Mouse (Mus musculus) frontal cortex, postnatal 14 days (tissue): Measurements from ENCODE around the gene Mgat4b.
A peak's percentile ranks its signal among the peaks of the same experiment; 100 is the strongest.

Experiments
- DNase-seq, 2 experiments: peaks; one replicate each; pipeline ENCODE4 v3.0.0; 2022; ENCODE audit warnings: low spot score in 2 of 2

Gene Mgat4b

DNA sequence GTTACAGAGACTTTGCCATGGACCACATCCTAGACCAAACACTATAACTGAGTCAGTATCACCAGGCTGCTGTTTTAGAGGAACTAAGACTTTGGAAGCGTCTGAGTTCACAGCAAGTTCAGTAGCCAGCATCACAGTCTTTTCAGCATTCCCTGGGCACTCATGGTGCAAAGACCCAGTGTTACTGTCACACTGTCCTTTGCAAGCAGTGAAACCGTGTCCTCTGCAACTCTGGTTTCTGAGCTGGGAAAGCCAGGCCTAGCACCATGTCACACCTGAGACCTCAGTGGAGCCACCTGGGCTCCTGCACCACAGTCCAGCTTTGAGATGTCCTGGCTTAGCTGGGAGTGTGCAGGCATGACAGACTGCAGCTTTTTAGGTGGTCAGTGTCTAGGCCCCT, 11.8 kb upstream of the Mgat4b start:
- no peak for DNase-seq

DNA sequence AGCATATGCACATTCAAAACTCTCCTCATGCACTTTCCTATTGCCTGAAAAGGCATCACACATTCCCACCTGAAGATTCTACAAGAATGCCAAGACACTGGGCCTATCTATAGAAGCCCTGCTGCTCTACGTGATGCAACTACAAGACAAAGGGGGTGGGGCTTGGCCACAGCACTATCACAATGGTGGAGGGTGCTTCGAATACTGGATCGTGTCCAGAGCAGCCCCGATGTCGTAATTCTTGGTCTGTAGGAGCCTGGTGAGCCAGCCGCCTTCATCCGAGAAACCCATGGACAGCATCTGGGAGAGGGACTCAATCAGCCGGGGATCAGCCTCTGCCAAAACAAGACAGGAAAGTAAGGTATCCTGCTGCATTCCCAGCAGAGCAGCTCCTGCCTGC, 10.1 kb upstream of the Mgat4b start:
- DNase-seq = no peak

DNA sequence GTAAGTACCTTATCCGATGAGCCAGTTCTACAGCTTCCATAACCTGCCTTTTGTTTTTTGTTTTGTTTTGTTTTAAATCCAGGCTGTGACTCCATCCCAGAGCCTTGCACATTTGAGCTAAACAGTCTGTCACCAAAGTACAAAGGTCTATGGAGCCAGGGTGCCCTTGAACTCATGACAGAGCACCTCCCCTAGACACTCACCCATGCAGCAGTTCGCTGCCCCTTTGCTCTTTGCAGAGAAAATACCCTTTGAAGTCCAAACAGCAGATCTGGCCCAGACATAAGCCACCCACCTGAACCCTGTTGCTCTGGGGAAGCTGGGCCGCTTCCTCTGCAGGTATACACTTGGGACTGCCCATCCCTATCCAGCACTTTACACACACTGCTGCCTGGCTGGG, 9.1 kb upstream of the Mgat4b start:
- DNase-seq = no peak

DNA sequence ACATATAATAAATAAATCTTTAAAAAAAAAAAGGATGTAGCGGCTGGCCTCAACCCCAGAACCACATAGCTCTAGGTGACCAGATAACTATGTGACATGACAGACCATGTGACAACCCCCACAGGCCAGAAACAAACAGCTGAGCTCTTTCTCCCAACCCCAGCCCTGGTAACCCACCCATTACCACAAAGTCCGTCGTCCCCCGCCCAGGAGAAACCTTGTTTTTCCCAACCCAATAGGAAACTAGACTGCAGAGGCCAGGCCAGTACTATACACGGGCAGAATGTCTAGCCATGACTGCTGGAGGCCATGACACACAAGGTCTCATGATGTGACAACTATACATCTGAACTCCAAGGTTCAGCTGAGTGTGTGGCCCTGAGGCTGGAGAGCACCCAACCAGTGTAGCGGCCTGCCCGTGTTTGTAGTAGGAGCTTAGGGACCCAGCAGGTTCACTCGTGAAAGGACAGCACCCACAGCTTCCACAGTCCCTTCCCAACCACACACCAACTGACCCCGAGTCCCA, 7.3 kb upstream of the Mgat4b start:
- DNase-seq = no peak

DNA sequence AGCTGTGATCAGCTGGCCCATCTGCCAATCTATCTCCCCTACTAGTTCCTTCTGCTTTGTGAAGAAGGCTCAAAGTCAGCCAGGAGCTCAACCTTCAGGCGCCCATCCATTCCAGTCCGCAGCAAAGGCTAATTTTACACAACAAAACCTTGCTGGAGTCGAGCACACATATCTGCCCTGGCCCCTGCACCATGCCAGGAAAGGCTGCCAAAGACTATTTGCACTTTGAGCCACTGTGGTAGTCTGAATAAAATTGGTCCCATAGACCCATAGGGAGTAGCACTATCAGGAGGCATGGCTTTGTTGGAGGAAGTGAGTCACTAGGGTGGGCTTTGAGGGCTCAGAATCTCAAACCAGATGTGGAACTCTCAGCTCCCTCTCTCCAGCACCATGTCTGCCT, 5.3 kb upstream of the Mgat4b start:
- no peak for DNase-seq

DNA sequence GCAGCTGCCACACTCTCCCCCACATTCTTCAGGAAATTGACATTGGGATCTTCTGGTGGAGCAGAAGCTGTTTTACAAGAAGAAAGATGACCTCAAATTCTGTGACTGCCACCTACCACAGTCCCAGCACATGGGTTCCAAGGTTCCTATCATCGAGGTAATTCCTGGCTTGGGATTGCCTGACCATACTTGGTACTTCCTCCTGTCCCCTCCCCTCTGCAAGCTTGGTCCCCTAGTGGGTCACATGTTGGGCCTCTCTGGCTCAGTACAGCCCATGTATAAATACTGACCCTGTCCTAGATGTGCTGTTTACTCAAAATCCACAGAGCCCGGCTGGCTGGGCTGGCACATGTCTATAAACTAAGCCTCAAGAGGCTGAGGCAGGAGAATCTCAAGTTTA, 4.7 kb upstream of the Mgat4b start:
- DNase-seq = no peak

DNA sequence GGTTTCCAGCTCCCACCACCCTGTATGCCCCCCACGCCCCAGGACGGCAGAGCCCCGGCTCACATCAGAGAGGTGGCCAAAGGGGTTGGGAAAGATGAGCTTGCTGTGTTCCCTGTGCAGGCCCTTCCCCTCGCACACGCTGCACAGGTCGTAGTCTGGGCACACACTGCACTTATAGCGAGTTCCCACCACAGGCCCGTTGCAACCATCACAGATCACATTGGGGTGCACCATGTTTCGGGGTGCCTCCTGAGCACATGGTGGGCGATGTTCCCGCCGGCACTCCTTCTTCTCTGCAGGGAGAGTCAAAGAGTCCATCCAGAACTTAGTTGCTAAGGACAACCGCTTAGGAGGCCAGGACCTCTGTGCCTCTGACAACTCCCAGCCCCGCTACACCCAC, 3.3 kb upstream of the Mgat4b start:
- no peak for DNase-seq

DNA sequence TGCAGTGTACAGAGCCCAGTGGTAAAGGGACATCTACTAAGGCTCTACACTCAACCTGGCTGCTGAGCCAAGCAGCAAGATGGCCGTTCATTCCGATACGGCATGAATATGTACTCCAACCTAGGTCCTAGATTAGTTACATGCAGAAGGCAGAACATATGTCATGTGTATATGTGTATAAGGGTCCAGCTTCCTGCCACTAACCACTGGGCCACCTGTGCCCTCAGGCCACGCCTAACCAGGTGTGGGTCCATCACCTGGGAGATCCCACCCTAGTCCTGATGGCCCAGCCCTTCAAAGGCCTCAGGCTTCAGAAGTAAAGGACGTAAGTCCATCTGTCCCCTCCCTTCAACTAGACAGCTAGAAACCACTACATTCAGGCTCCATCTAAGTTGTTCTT, 2.7 kb upstream of the Mgat4b start:
- no peak for DNase-seq

DNA sequence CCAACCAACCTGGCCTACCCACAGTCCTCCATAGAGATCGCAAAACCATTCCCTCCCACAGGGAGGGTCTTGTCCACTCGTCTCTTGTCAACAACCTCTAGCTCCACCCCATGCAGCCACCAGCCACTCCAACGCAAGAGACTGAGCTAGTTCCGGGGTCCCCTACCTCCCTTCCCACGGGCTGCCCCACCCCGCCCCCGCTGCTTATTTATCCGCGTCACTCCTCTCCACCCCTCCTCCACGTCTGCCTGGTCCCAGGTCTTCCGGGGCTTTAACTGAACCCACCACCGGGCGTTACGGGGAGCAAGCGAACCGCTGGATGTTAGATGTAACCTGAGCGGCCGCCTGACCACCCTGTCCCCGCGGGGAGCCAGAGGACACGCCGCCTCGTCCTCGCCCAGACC, 587 bp upstream of the Mgat4b start:
- peak; percentile 74 to 82 for DNase-seq

DNA sequence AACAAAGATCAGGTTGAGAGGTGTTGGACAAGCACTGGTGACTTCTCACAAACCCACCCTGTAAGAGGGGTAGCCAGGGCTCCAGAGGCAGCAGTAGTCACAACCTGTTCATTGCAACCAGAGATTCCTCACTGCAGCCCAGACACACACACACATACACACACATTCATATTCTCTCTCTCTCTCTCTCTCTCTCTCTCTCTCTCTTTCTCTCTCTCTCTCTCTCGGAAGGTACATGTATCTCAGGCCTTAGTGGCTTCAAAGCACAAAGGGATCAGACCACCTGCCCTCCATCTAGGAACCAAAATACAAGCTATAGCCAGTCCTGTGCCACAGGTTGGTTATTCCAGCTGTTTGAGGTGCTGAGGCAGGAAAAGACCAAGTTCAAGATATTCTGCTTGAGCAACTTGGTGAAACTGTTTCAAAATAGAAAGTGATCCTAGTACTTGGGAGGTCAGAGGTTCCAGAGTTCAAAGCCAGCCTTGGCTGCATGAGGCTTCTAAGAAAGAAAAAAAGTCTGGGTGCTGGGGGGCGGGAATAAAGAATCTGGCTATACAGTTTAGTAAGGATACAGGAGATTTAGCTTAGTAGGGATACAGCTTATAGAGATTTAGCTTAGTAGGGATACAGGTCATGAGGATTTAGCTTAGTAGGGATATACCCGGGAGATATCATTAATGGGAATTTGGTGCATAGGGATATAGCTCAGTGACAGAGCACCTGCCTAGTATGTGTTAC, 801 bp downstream of the Mgat4b start:
- no peak for DNase-seq

DNA sequence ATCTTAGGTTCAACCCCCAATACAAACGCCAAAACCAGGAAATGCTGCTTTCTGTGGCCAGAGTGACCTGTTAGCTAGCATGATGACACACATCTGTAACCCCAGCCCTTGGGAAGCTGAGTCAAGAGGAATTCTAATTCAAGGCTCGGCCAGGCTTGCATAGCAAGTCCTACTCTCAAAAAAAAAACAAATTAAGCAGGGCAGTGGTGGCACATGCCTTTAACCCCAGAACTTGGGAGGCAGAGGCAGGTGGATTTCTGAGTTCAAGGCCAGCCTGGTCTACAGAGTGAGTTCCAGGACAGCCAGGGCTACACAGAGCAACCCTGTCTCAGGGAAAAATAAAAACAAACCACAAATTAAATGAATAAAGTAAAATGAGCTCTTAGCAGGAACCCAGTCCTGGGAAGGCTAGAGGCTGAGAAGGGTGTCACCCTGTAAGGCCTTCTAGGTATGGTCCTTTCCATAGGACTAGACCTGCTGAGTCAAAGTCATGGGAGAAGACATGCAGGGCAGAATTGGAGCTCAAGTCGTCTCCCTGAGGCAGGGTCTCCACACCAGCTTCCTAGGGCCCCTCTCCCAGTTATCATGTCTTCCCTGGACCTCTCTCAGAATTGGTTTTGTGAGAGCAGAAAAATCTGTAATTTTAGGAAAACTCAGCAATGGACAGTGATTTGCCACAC, 1.5 kb downstream of the Mgat4b start:
- no peak for DNase-seq

DNA sequence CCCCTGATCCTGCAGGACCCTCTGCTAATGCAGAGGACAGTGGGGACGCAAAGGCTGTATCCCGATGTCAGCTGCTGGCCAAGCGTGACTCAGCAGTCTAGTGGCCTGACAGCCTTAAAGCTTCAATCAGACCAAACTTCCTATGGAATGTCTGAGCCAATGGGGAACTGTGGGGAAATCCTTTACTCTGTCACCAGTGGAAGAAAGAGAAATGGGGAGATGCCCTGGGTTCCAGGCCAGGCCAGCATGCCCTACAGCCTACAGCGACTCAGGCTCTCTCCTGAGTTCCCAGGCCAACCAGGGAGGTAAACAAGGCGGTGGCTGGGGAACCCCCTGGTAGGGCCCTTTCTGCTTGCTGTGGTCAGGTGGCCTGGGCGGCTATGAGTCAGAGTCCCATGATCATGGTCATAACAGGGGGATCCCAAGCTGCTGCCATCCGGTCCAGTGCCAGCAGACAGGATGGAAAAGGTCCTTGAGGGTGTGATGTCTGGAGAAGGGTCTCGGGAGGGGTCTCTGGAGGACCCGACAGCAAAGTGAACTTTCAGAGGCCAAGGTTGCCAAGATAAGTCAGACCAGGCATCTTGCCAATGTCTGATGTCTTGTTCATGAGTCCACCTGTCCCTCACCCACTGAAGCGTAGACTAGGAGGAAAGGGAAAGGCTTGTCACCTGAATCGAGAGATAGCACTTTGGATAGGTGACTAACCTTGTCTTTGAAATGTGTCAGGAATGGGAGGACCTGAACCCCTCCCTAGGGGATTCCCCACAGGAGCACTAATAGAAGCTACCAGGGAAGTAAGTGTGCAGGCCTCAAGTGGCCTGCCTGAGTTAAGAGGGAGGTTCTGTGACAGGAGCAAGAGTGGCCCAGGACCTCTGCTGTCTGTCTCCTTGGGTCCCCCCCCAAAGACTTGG, 2.4 kb downstream of the Mgat4b start:
- DNase-seq = no peak

DNA sequence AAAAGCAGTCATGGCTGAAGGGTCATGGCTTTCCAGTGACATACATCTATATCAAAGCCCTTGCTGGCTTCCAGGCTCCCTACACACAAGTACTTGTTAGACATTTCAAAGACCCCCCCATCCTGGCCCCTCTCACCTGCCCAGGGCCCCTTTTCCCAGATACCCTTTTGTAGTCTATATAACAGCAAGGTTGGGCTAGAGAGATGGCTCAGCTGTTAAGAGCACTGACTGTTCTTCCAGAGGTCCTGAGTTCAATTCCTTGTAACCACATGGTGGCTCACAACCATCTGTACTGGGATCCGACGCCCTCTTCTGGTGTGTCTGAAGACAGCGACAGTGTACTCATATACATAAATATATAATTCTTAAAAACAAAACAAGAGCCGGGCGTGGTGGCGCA, 3.9 kb downstream of the Mgat4b start:
- DNase-seq = no peak

DNA sequence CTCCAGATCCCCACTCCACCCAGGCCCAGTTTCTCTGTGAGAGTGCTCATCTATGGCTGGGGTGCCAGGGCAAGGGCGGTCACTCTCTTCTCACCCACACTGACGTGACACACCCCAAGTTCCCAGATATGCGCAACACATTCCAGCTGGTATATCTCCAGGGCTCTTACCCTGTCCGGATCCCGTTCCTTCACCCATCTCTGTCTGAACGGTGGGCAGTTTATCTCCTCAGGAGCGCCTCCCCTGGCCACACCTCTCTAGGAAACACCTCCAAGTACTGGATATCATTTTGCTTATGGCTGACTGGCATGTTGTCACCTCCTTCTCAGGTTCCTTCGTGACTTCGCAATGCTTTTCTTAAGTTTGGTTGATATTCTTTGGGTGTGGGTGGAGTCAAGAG, 4.9 kb downstream of the Mgat4b start:
- no peak for DNase-seq

DNA sequence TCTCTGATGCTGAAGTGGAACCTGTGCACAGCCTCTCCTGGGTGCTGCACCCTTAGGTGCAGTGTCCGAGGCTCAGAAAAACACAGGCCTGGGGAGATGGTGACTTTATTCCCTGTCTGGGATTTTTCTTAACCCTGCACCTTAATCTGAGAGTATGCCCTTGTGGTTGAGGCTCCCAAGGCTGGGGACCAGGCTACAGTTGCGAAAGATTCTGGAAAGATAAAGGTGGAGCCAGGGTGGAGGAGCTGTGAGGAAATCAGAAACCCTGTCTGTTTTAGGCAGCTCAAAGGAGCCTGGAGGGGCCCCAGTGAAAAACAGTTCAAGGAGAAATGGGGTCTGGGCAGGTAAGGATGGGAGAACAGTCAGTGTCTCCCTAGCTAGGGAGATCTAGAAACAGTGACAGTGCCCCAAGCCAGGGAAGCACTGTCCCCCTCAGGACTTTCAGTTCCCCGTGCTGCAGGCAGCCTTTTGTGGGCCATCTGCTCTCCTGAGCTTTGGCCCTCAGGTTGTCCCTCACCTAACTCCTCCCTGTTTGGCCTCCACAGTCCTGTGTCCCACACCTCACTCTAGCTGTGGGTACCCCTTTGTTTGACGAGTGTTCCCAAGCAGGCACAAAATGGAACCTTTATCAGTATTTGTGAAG, 6.2 kb downstream of the Mgat4b start:
- no peak for DNase-seq

DNA sequence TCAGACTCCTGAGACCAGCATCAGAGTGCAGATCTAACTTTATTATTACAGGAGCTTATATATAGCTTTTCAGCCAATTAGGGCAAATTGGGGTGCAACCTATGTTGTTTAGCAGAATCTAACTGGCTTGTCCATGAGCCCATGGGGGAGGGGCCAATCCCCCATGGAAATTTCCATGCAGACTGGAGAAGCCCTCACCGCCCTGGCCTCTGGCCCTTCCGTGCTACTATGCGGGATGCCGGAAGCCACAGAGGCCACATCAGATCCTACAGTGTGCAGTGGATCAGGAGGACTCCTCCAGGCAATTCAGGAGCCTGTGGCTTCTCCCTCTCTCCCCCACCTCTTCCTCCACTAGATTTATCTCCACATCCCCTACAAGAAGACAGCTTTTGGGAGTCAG, 7.1 kb downstream of the Mgat4b start:
- no peak for DNase-seq

DNA sequence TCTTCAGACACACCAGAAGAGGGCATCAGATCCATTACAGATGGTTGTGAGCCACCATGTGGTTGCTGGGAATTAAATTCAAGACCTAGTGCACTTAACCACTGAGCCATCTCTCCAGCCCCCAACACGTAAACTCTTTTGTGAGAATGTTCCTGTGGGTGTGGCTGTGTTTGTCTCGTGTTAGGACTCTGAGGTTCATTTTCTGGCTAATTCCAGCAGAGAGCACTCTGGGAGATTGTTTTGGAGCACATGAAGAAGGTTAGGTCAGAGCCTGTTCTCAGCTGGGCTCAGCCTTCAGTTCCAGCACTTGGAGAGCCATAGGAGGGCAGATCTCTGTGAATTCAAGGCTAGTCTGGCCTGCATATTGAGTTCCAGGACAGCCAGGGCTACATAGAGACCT, 9.1 kb downstream of the Mgat4b start:
- no peak for DNase-seq

DNA sequence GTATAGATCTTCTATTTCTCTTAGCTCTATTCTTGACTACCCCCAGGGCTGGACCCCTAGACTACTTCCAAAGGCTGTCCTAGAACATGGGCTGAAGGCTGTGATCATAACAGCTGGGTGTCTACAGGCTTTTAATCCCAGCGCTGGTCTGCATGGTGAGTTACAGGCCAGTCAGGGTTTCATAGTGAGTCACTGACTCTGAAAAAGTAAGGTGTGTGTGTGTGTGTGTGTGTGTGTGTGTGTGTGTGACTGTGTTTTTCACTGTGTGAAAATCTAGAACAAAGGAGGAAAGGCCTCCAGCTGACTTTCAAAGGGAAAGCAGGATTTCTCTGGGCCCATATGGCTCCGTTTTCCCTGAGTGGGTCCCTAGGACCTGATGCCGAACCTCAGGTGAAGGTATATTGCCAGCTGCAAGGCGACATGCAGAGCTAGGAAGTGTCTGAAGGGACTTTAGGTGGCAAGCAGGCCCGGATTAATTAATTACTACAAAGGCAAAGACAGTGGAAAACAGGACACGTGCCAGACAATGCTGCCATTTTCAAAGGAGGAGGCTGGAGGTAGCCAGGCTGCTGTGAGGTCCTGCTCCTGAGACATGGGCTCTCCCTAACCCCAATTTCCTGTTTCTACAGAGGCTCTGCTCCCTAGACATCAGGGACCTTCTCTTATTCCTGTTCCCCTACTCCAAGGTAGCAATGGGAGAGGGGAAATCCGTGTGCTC, 12.0 kb downstream of the Mgat4b start:
- no peak for DNase-seq

DNA sequence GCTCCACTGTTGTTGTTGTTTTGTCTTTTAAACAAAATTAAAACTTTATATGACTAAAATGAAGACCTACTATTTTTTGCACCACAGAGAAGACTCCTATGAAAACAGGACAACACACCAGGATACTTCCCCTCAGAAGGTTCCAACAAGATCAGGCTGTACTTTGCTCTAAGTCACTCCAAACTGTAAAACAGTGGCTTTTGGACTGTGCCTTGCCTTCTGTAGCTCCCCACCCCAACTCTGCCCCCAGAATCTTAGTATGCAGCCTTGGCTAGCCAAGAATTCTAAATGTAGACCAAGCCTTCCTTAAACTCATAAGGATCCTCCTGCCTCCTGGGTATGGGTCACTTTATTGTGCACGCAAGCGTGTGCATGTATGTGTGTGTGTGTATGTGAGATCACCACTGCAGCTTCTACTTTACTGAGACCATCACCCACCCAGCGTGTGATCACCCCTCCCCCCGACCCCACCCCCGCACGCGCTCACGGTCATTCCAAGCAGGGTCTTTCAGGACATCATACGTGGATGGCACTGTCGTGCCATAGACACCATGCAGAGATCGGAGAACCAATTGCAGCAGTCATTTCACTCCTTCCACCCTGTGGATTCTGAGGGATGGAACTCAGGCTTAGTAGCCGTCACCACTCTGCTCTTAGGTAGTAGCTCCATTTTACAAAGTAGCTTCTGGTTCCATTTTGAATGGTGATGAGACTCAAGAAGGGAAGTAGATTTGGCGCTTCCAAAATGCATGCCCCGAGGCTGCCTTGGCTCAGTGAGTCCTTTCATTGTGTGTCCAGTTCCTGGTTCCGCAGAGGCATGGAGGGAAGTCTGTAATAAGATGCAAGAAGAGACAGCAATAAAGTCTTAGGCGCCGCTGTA, 13.3 kb downstream of the Mgat4b start:
- DNase-seq = no peak
